Mouse (Mus musculus) kidney, embryonic 14.5 days (tissue): Measurements from ENCODE around the gene Lhb. TPM values are rescaled to one million over a fixed set of nuclear protein-coding genes. Genes with fewer than 3 reads are reported as not detected.
"Not testable (repeated sequence)": the region's sequence is repeated elsewhere in the genome, so short reads cannot be mapped to it uniquely, and the experiment has no call there.

Source experiments
- ATAC-seq: fragments of 200-750 bp; cut with Nextera tagmentation; 2 replicates; pipeline ENCODE4 v1.8.0; 2017; ENCODE audit warnings: moderate number of reproducible peaks, mild to moderate bottlenecking, moderate TSS enrichment, moderate library complexity; ENCODE audit not compliant: low FRiP score, low TSS enrichment
- H3K27ac ChIP-seq: fragments of 300-500 bp; sonication (generic); 2 replicates; pipeline ENCODE4 v1.5.1; 2014; ENCODE audit warnings: low read depth, mild to moderate bottlenecking, low read length, moderate library complexity, mixed read lengths
- H3K27me3 ChIP-seq: fragments of 300-500 bp; sonication (generic); 2 replicates; pipeline ENCODE4 v1.6.1; 2014; ENCODE audit warnings: mild to moderate bottlenecking, low read length; ENCODE audit not compliant: control insufficient read depth, insufficient read depth
- H3K36me3 ChIP-seq: fragments of 300-500 bp; sonication (generic); 2 replicates; pipeline ENCODE4 v1.6.1; 2014; ENCODE audit warnings: low read length, mixed read lengths; ENCODE audit not compliant: control insufficient read depth, insufficient read depth
- H3K4me1 ChIP-seq: fragments of 300-500 bp; sonication (generic); 2 replicates; pipeline ENCODE4 v1.6.1; 2014; ENCODE audit warnings: low read length, mixed read lengths; ENCODE audit not compliant: control insufficient read depth, insufficient read depth
- H3K4me2 ChIP-seq: fragments of 300-500 bp; sonication (generic); replicated peaks from 2 replicates; pipeline ENCODE4 v1.6.1; 2014; ENCODE audit warnings: low read depth, mild to moderate bottlenecking, low read length
- H3K4me3 ChIP-seq: fragments of 300-500 bp; sonication (generic); 2 replicates; pipeline ENCODE4 v1.5.1; 2014; ENCODE audit warnings: mild to moderate bottlenecking, low read length
- H3K9ac ChIP-seq: fragments of 300-500 bp; sonication (generic); 2 replicates; pipeline ENCODE4 v1.6.1; 2014; ENCODE audit warnings: low read depth, mild to moderate bottlenecking, low read length, moderate library complexity
- H3K9me3 ChIP-seq: fragments of 300-500 bp; sonication (generic); 2 replicates; pipeline ENCODE4 v1.6.1; 2016; ENCODE audit warnings: low read length; ENCODE audit not compliant: control insufficient read depth
- WGBS: fragments of 180-500 bp; shearing (Covaris S2); extraction: QIAGEN DNeasy Blood & Tissue Kit; methylation state at CpG from one replicate; pipeline ENCODE4 v1.1.7; 2014; 5-methylcytosine and 5-hydroxymethylcytosine counted together
- polyA plus RNA-seq: library from polyadenylated mRNA; unstranded; fragments of >200 nt; fragmentation: Nextera tagmentation; extraction: Ambion mirVana; gene quantifications from 2 replicates; pipeline ENCODE4 v1.2.1, GENCODE M21; 2014

Lhb gene
- polyA plus RNA-seq, 1 experiment from 2014 or later, result not detected

DNA sequence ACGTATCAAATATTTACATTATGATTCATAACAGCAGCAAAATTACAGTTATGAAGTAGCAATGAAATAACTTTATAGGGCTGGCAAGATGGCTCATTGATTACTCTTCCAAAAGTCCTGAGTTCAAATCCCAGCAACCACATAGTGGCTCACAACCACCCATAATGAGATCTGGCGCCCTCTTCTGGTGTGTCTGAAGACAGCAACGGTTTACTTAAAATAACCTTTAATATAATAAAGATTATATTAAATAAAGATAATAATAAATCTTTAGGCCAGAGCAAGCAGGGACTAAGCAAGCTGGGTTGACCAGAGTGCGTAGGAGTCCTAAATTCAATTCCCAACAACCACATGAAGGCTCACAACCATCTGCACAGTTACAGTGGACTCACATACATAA lies 42.2 kb downstream of the Lhb start:
- ATAC-seq, H3K27me3 ChIP-seq, H3K9ac ChIP-seq, H3K27ac ChIP-seq, H3K9me3 ChIP-seq, H3K4me2 ChIP-seq, H3K4me3 ChIP-seq: not testable (repeated sequence)
- Histone ChIP-seq H3K4me1 (peaks cover 27% of the 10 kb centered on the region), H3K36me3 (peaks cover 36% of the 10 kb centered on the region)
- WGBS, result 81% methylated on average over 4 of the region's 4 CpGs

DNA sequence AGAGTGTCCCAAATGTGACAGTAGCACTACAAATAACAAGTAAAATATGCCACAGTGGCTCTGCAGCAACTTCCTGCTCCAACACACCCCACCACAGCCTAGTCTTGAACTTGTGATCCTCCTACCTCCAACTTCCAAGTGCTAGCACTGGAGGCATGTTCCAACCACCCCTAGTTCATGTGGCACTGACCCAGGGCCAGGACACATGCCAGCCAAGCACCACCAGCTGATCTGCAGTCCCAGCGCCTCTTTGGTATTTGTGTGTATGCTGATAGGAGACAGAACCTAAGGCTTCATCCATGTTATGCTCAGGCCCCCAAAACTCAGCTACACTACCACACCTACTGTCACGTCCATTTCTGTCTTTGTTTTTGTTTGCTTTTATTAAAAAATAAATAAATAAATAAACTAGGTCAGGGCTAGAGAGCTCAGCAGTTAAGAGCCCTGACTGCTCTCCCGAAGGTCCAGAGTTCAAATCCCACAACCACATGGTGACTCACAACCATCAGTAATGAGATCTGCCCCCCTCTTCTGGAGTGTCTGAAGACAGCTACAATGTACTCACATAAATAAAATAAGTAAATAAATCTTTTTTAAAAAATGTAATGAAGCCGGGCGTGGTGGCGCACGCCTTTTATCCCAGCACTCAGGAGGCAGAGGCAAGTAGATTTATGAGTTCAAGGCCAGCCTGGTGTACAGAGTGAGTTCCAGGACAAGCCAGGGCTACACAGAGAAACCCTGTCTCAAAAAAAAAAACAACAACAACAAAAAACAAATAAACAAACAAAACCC lies 43.6 kb downstream of the Lhb start:
- no peak overlapping the region for H3K27ac ChIP-seq
- peaks cover 28% of the 10 kb centered on the region for H3K36me3 ChIP-seq
- H3K4me2 ChIP-seq, result no peak overlapping the region
- H3K27me3 ChIP-seq, result no peaks in the 10 kb centered on the region
- H3K9me3 ChIP-seq, result no peaks in the 10 kb centered on the region
- H3K4me1 ChIP-seq, result peaks cover 21% of the 10 kb centered on the region
- no peak overlapping the region for H3K4me3 ChIP-seq
- no peak overlapping the region for H3K9ac ChIP-seq
- no peak for ATAC-seq
- 88% methylated on average over 7 of the region's 7 CpGs for whole genome bisulfite sequencing

DNA sequence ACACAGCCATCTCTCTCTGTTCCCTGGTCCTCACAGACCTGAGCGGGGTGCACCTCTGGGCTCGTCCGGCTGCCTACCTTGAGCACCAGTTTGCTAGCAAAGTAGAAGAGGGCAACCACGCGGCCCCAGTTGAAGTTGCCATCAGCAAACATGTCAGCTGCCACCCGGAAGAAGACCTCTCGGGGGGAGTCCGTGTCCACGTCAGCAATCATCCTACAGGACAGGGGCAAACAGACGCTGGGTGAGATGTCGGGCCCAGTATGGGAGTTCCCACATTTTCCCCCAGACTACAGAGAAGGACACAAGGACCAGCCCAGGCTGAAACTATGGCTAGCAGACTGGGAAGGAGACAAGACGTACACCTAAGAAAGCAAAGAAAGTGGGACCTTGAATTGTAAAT lies 44.5 kb downstream of the Lhb start:
- peaks cover 20% of the 10 kb centered on the region for H3K4me1 ChIP-seq
- no peak overlapping the region for H3K27ac ChIP-seq
- WGBS, result 96% methylated on average over 12 of the region's 12 CpGs
- H3K9me3 ChIP-seq, result no peaks in the 10 kb centered on the region
- ATAC-seq, result no peak
- no peaks in the 10 kb centered on the region for H3K27me3 ChIP-seq
- H3K9ac ChIP-seq, result no peak overlapping the region
- H3K4me2 ChIP-seq, result no peak overlapping the region; the same call in 1 of the 2 replicates
- H3K4me3 ChIP-seq, result no peak overlapping the region; the same call in 1 of the 2 replicates
- H3K36me3 ChIP-seq, result peaks cover 28% of the 10 kb centered on the region

DNA sequence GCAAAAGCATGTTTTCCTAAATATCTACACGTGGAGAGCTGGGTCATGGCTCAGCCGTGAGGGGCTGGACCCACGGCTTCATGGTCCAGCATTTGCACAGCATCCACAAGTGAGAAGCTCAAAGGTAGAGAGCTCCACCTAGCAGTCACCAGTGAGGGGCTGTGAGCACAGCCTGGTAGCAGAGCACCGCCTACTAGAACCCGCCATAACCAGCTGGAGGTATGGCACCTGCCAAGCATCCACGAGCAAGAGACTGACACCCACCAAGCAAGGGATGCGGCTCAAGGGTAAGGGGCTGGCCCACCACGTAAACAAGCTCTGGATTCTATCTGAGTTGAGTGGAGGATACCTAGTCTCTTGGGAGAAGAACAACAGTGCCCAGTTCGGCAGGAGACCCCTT lies 44.9 kb downstream of the Lhb start:
- H3K27ac ChIP-seq, result no peak overlapping the region
- 81% methylated on average over 9 of the region's 9 CpGs for WGBS
- H3K27me3 ChIP-seq, result no peaks in the 10 kb centered on the region
- peaks cover 28% of the 10 kb centered on the region for H3K36me3 ChIP-seq
- H3K4me1 ChIP-seq, result peaks cover 16% of the 10 kb centered on the region
- H3K4me2 ChIP-seq, result peak overlapping the region; percentile 71
- peak overlapping the region; percentile 84; the same call in 1 of the 2 replicates for H3K9ac ChIP-seq
- no peaks in the 10 kb centered on the region for H3K9me3 ChIP-seq
- peak overlapping the region; percentile 75 for H3K4me3 ChIP-seq
- ATAC-seq, result no peak

DNA sequence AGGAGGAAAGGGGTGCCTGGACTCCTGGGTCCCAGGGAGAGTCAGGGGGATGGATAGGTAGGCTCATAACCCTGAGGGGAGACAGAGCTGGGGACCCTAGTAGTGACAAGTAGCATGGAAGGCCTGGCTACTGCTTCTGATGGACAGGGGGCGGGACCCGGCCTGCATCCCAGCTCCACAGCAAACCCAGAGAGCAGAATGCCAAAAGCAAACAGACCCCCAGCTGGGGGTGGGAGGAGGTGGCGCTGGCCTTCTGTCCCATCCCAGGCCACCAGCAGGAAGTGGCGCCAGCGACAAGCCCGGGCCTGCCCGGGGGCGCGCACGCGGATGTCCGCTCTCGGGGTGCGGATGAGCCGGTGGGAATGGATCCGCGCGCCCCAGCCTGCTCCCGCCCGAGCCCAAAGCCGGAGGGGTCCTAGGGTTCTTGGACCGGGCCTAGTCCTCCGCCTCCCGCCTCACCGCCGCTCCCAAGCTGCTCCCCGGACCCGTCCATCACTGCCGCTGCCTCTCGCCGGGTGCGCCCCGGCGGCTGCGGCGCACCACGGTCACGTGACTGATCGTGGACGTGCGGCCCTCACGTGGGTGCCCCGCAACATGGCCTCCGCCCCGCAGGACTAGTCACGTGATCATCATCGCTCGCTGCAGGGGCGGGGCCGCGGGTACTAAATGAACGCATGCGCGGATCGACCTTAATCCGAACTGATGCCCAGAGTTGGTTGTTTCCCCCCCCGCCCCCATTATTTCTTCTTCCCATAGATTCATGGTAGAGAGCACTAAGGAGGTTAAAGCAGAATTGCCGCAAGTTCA lies 45.9 kb downstream of the Lhb start, which contains the start of gene Bax:
Gene Bax, minus strand, starts transcription at position 616 of the 807 bp plus-strand sequence.
- peak; percentile 79 for ATAC-seq
- peak within 1 kb of the TSS; percentile 84 for H3K9ac ChIP-seq
- H3K27ac ChIP-seq, result no peak within 1 kb of the TSS
- H3K36me3 ChIP-seq, result peaks cover 28% of the 10 kb centered on the region
- H3K4me1 ChIP-seq, result peaks cover 10% of the 10 kb centered on the region
- no peaks in the 10 kb centered on the region for H3K9me3 ChIP-seq
- H3K4me3 ChIP-seq, result peak within 1 kb of the TSS; percentile 75
- under 1% methylated on average over 44 of the region's 58 CpGs for WGBS
- H3K27me3 ChIP-seq, result no peaks in the 10 kb centered on the region
- H3K4me2 ChIP-seq, result peak within 1 kb of the TSS; percentile 71

DNA sequence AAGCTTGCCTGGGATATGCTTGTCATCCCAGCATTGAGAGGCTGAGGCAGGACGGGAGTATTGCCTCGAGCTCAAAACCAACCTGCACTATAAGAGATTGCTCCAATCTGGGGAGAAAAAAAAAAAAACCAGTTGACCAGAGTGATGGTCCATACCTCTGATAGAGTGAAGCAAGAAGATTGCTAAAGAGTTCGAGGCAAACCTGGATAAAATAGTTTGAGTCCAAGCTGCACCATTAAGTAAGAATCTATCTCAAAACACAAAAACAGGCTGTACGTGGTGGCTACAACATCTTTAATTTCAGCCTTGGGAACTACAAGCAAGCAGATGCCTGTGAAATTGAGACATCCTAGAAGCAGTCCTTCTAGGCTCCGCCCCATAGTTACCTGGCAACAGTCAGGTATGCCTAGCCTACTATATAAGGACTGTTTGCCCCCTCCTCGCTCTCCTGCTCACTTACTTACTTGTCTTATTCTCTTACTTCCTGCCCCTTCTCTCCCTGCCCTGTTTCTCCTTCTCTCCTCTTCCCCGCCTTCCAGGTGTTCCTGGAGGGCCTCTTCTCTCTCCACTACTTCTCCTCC lies 46.6 kb downstream of the Lhb start:
- peaks cover 10% of the 10 kb centered on the region for H3K4me1 ChIP-seq
- H3K9me3 ChIP-seq, result no peaks in the 10 kb centered on the region
- 31% methylated on average over 7 of the region's 7 CpGs for WGBS
- H3K27me3 ChIP-seq, result no peaks in the 10 kb centered on the region
- peak overlapping the region; percentile 84; the same call in 1 of the 2 replicates for H3K9ac ChIP-seq
- peaks cover 28% of the 10 kb centered on the region for H3K36me3 ChIP-seq
- no peak for ATAC-seq
- peak overlapping the region; percentile 75 for H3K4me3 ChIP-seq
- H3K27ac ChIP-seq, result no peak overlapping the region
- H3K4me2 ChIP-seq, result peak overlapping the region; percentile 71

DNA sequence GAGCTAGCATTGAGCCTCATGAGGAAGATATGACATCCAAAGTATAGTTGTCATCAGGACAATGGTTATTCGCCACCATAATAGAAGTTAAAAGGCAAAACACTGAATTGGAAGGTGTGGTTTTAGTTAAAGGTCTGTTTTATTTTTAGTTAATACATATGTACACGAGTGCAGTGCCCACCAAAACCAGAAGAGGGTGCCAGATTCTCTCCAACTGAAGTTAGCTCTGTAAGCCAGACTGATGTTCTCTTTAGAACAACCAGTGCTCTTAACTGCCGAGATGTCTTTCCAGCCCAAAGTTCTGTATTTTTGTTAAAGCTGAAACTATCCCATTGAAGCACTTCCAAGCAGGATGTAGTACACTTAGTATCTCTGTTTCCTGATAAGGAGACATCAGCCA lies 50.2 kb downstream of the Lhb start:
- H3K36me3 ChIP-seq, result no peaks in the 10 kb centered on the region
- 3% methylated on average over 3 of the region's 3 CpGs for WGBS
- no peaks in the 10 kb centered on the region for H3K27me3 ChIP-seq

More for the DNA sequence above, 50.2 kb downstream of the Lhb start:
- ATAC-seq, result no peak
- no peak overlapping the region for H3K4me3 ChIP-seq
- H3K9me3 ChIP-seq, result no peaks in the 10 kb centered on the region
- no peak overlapping the region for H3K9ac ChIP-seq
- no peak overlapping the region for H3K4me2 ChIP-seq
- no peak overlapping the region for H3K27ac ChIP-seq
- peaks cover 3% of the 10 kb centered on the region for H3K4me1 ChIP-seq
